Mouse (Mus musculus) embryonic facial prominence, embryonic 14.5 days (tissue): ENCODE measurements around the gene Dusp12. TPM values are rescaled to one million over a fixed set of nuclear protein-coding genes. Genes with fewer than 3 reads are reported as not detected.

Source experiments
- ATAC-seq: fragments of 200-750 bp; cut with Nextera tagmentation; 2 replicates; pipeline ENCODE4 v1.8.0; 2017; ENCODE audit warnings: low read depth, moderate number of reproducible peaks, moderate TSS enrichment
- DNase-seq: peaks from one replicate; pipeline ENCODE4 v3.0.0-alpha.2; 2015; ENCODE audit warnings: low spot score
- H3K27ac ChIP-seq: fragments of 300-500 bp; sonication (generic); replicated peaks from 2 replicates; pipeline ENCODE4 v1.5.1; 2014; ENCODE audit warnings: low read depth, mild to moderate bottlenecking, low read length, moderate library complexity
- H3K27me3 ChIP-seq: fragments of 300-500 bp; sonication (generic); replicated peaks from 2 replicates; pipeline ENCODE4 v1.6.1; 2014; ENCODE audit warnings: low read length; ENCODE audit not compliant: control insufficient read depth, insufficient read depth
- H3K36me3 ChIP-seq: fragments of 300-500 bp; sonication (generic); 2 replicates; pipeline ENCODE4 v1.6.1; 2014; ENCODE audit warnings: low read length, mixed read lengths; ENCODE audit not compliant: control insufficient read depth, insufficient read depth
- H3K4me1 ChIP-seq: fragments of 300-500 bp; sonication (generic); 2 replicates; pipeline ENCODE4 v1.6.1; 2014; ENCODE audit warnings: antibody characterized with exemption, low read length; ENCODE audit not compliant: control insufficient read depth, insufficient read depth
- H3K4me2 ChIP-seq: fragments of 300-500 bp; sonication (generic); 2 replicates; pipeline ENCODE4 v1.6.1; 2014; ENCODE audit warnings: low read depth, mild to moderate bottlenecking, low read length, moderate library complexity, mixed read lengths
- H3K4me3 ChIP-seq: fragments of 300-500 bp; sonication (generic); 2 replicates; pipeline ENCODE4 v1.5.1; 2014; ENCODE audit warnings: low read depth, mild to moderate bottlenecking, low read length
- H3K9ac ChIP-seq: fragments of 300-500 bp; sonication (generic); 2 replicates; pipeline ENCODE4 v1.6.1; 2014; ENCODE audit warnings: low read depth, mild to moderate bottlenecking, low read length, moderate library complexity, mixed read lengths
- H3K9me3 ChIP-seq: fragments of 300-500 bp; sonication (generic); 2 replicates; pipeline ENCODE4 v1.6.1; 2016; ENCODE audit warnings: low read length; ENCODE audit not compliant: control insufficient read depth
- WGBS: fragments of 180-500 bp; shearing (Covaris S2); extraction: QIAGEN DNeasy Blood & Tissue Kit; methylation state at CpG from one replicate; pipeline ENCODE4 v1.1.7; 2014; 5-methylcytosine and 5-hydroxymethylcytosine counted together
- polyA plus RNA-seq: library from polyadenylated mRNA; unstranded; fragments of >200 nt; fragmentation: Nextera tagmentation; extraction: Ambion mirVana; gene quantifications from 2 replicates; pipeline ENCODE4 v1.2.1, GENCODE M21; 2014

Gene Dusp12
- 43.7 and 44.7 TPM in 2 replicates for polyA plus RNA-seq

GRCm38 (mm10) chr1:170884978-170885561 is at the start of gene Dusp12, which contains the start of gene Gm26620:
Gene Dusp12 (minus strand): TSS chr1:170885540.
Gene Gm26620 (plus strand): TSS chr1:170885065.
- peak; percentile 97 for ATAC-seq
- peak within 1 kb of the TSS; percentile 82 for H3K9ac ChIP-seq
- no peaks in the 10 kb centered on the region for H3K27me3 ChIP-seq
- peaks cover 15% of the 10 kb centered on the region for H3K36me3 ChIP-seq
- no peaks in the 10 kb centered on the region for H3K9me3 ChIP-seq
- H3K4me3 ChIP-seq = peak within 1 kb of the TSS; percentile 70
- peak within 1 kb of the TSS; percentile 65 for H3K4me2 ChIP-seq
- peaks cover 5% of the 10 kb centered on the region; the same call in 1 of the 2 replicates for H3K4me1 ChIP-seq
- 0% methylated on average over 36 of the region's 46 CpGs for WGBS
- peak; percentile 97 for DNase-seq
- H3K27ac ChIP-seq = peak within 1 kb of the TSS; percentile 71

- H3K36me3 ChIP-seq = no peaks in the 10 kb centered on the region
- DNase-seq (no peak), ATAC-seq (no peak)
- H3K27ac ChIP-seq = no peak overlapping the region
- 75% methylated on average over 2 of the region's 2 CpGs for WGBS
- no peaks in the 10 kb centered on the region for H3K27me3 ChIP-seq
- H3K9me3 ChIP-seq = no peaks in the 10 kb centered on the region
- H3K4me2 ChIP-seq = no peak overlapping the region
- no peaks in the 10 kb centered on the region for H3K4me1 ChIP-seq
- H3K9ac ChIP-seq = no peak overlapping the region
- no peak overlapping the region for H3K4me3 ChIP-seq
These were observed 49.0 kb upstream of the Dusp12 start for GRCm38 (mm10) chr1:170934383-170934782.

DNA sequence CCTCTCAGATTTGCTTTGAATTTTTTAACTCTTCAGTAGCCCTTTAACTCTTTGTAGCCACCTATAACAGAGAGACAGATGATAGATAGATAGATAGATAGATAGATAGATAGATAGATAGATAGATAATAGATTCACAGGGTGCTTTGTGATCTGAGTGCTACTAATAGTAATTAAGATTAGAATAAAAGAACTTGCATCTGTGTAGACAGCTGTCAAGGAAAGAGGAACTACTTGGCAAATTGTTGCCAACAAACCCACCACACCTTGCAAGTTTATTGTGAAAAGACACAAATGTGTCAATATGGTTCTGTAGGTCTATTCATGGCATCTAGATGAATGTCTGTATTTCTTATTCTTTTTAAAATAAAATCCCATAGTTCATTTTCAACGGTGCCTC is 48.6 kb upstream of the Dusp12 start:
- ATAC-seq = no peak
- H3K27me3 ChIP-seq = no peaks in the 10 kb centered on the region
- H3K27ac ChIP-seq = no peak overlapping the region
- no peaks in the 10 kb centered on the region for H3K36me3 ChIP-seq
- 84% methylated on average over 1 of the region's 1 CpGs for WGBS
- H3K4me3 ChIP-seq = no peak overlapping the region
- no peak overlapping the region for H3K9ac ChIP-seq
- DNase-seq = no peak
- no peaks in the 10 kb centered on the region for H3K9me3 ChIP-seq
- no peaks in the 10 kb centered on the region for H3K4me1 ChIP-seq
- no peak overlapping the region for H3K4me2 ChIP-seq

DNA sequence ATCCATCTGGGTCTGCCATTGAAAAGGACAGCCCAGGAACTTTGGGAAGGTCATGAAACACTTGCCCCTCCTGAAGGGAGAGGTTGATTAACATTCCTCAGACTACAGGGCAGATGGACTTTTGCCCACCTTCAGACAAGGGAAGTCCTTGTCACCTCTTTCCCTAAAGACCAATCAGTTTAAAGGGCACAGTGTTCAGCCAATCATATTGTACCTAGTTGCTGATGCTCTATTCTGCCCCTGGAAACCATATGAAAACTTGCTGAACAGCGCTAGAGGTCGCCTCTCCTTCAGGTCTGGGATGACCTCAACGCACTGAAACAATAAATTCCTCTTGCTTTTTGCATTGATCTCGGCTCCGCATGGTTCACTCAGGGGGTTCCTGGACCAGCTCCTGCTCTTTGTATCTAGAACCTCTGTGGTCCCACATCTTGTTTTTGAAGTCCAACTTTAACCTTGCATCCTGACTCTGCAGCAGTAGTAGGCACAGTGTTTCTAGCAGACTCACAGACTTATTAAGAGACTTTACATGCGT is 48.1 kb upstream of the Dusp12 start:
- no peak for DNase-seq
- no peaks in the 10 kb centered on the region for H3K4me1 ChIP-seq
- 66% methylated on average over 6 of the region's 6 CpGs for WGBS
- ATAC-seq = no peak
- no peak overlapping the region for H3K4me3 ChIP-seq
- no peaks in the 10 kb centered on the region for H3K27me3 ChIP-seq
- no peaks in the 10 kb centered on the region for H3K9me3 ChIP-seq
- no peak overlapping the region for H3K27ac ChIP-seq
- H3K36me3 ChIP-seq = no peaks in the 10 kb centered on the region
- H3K4me2 ChIP-seq = no peak overlapping the region
- no peak overlapping the region for H3K9ac ChIP-seq

GRCm38 (mm10) chr1:170932043-170932442 is 46.7 kb upstream of the Dusp12 start:
- DNase-seq = no peak
- Histone ChIP-seq H3K36me3 (no peaks in the 10 kb centered on the region), H3K4me1 (no peaks in the 10 kb centered on the region), H3K27me3 (no peaks in the 10 kb centered on the region), H3K9me3 (no peaks in the 10 kb centered on the region), H3K4me3 (no peak overlapping the region), H3K9ac (no peak overlapping the region), H3K27ac (no peak overlapping the region), H3K4me2 (no peak overlapping the region)
- WGBS = 75% methylated on average over 3 of the region's 3 CpGs
- no peak for ATAC-seq

GRCm38 (mm10) chr1:170929245-170929644 is 43.9 kb upstream of the Dusp12 start:
- 81% methylated on average over 4 of the region's 4 CpGs for WGBS
- ATAC-seq (no peak), DNase-seq (no peak)
- no peaks in the 10 kb centered on the region for H3K4me1 ChIP-seq
- H3K27ac ChIP-seq = no peak overlapping the region
- no peaks in the 10 kb centered on the region for H3K9me3 ChIP-seq
- no peak overlapping the region for H3K4me3 ChIP-seq
- no peaks in the 10 kb centered on the region for H3K27me3 ChIP-seq
- H3K9ac ChIP-seq = no peak overlapping the region
- H3K36me3 ChIP-seq = no peaks in the 10 kb centered on the region
- no peak overlapping the region for H3K4me2 ChIP-seq

DNA sequence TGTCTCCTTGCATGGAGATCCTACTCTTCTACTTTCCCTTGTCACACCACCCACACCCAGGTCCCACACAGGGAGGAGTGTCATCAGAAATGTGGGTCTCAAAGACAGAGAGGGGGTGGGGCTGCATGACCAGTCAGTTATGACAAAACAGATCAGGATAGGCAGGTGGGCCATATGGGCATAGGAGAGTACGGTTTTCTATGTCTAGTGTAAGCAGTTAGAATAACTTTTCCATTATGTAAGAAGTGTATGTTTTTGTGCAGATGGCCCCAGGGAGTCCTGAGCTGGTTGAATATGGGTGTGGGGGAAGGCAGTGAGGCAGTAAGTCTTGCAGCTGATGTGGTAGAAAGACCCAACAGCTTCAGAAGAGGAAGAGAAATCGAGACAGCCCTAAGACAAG is 43.1 kb upstream of the Dusp12 start:
- Histone ChIP-seq H3K27me3 (no peaks in the 10 kb centered on the region), H3K4me1 (no peaks in the 10 kb centered on the region), H3K9me3 (no peaks in the 10 kb centered on the region), H3K27ac (no peak overlapping the region), H3K4me2 (no peak overlapping the region), H3K36me3 (no peaks in the 10 kb centered on the region), H3K9ac (no peak overlapping the region), H3K4me3 (no peak overlapping the region)
- no peak for DNase-seq
- no peak for ATAC-seq
- 59% methylated on average over 2 of the region's 2 CpGs for WGBS

- ATAC-seq = no peak
- Histone ChIP-seq H3K9ac (no peak within 1 kb of the TSS), H3K27me3 (no peaks in the 10 kb centered on the region), H3K9me3 (no peaks in the 10 kb centered on the region), H3K36me3 (no peaks in the 10 kb centered on the region), H3K4me1 (no peaks in the 10 kb centered on the region), H3K4me2 (no peak within 1 kb of the TSS), H3K4me3 (no peak within 1 kb of the TSS), H3K27ac (no peak within 1 kb of the TSS)
- no peak for DNase-seq
- WGBS = 76% methylated on average over 3 of the region's 3 CpGs
These were observed 42.0 kb upstream of the Dusp12 start, which contains the start of gene Fcrla for GRCm38 (mm10) chr1:170927378-170927777. Gene Fcrla (minus strand): TSS chr1:170927583.

DNA sequence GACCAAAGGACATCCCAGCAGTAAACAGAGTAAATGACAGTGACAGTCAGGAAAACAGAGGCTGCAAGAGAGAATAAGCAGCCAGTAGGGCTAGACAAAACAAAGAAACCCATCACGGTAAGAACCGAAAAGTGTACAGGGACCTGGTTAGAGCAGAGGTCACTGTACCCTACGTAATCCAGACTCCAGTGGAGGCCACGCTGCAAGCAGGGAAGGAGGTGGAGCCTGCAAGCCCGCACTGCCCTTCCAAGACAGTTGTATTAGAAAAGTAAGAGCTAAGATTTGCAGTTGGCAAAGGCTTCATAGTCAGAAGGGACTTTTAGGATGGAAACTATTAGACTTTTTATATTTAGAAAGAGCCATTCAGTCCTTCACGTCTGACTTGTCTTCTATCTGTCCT is 41.6 kb upstream of the Dusp12 start:
- H3K27me3 ChIP-seq = no peaks in the 10 kb centered on the region
- no peaks in the 10 kb centered on the region for H3K9me3 ChIP-seq
- H3K27ac ChIP-seq = no peak overlapping the region
- H3K4me1 ChIP-seq = no peaks in the 10 kb centered on the region
- no peak overlapping the region for H3K4me3 ChIP-seq
- H3K9ac ChIP-seq = no peak overlapping the region
- DNase-seq (no peak), ATAC-seq (no peak)
- H3K4me2 ChIP-seq = no peak overlapping the region
- 46% methylated on average over 6 of the region's 6 CpGs for WGBS
- no peaks in the 10 kb centered on the region for H3K36me3 ChIP-seq
